Mouse (Mus musculus) liver, adult 2 months (tissue): ENCODE measurements around the gene Chchd6. TPM values are rescaled to one million over a fixed set of nuclear protein-coding genes. Genes with fewer than 3 reads are reported as not detected.
A peak's percentile ranks its signal among the peaks of the same experiment; 100 is the strongest.

Source experiments
- DNase-seq: peaks from one replicate; pipeline ENCODE4 v3.0.0-alpha.2; 2011; ENCODE audit warnings: low read depth, low spot score; ENCODE audit errors: extremely low read depth
- H3K27ac ChIP-seq: fragments of 200-500 bp; replicated peaks from 2 replicates; pipeline ENCODE4 v1.5.1; 2012; ENCODE audit warnings: low read depth, mild to moderate bottlenecking, control low read depth, inconsistent platforms, low read length; ENCODE audit not compliant: insufficient read depth
- H3K27me3 ChIP-seq: fragments of 200-500 bp; 2 replicates; pipeline ENCODE4 v1.6.1; 2012; ENCODE audit warnings: mild to moderate bottlenecking, moderate library complexity, low read length, inconsistent platforms; ENCODE audit not compliant: control insufficient read depth, insufficient read depth
- H3K36me3 ChIP-seq: fragments of 200-500 bp; 2 replicates; pipeline ENCODE4 v1.6.1; 2012; ENCODE audit warnings: low read length, inconsistent platforms; ENCODE audit not compliant: control insufficient read depth, insufficient read depth
- H3K4me1 ChIP-seq: fragments of 200-500 bp; 2 replicates; pipeline ENCODE4 v1.6.1; 2011; ENCODE audit warnings: low read length; ENCODE audit not compliant: control insufficient read depth, insufficient read depth
- H3K4me3 ChIP-seq: fragments of 200-500 bp; 2 replicates; pipeline ENCODE4 v1.5.1; 2011; ENCODE audit warnings: low read depth, mild to moderate bottlenecking, control low read depth, low read length, moderate library complexity; ENCODE audit not compliant: insufficient read depth
- H3K79me2 ChIP-seq: fragments of 200-500 bp; 2 replicates; pipeline ENCODE4 v1.6.1; 2012; ENCODE audit warnings: inconsistent platforms, mild to moderate bottlenecking, low read length, moderate library complexity; ENCODE audit not compliant: control insufficient read depth, insufficient read depth
- H3K9ac ChIP-seq: fragments of 200-500 bp; 2 replicates; pipeline ENCODE4 v1.6.1; 2012; ENCODE audit warnings: low read depth, mild to moderate bottlenecking, control low read depth, inconsistent platforms, low read length
- CTCF ChIP-seq: fragments of 200-500 bp; IDR thresholded peaks from 2 replicates; pipeline ENCODE4 v1.5.1; 2011; ENCODE audit warnings: low read depth, low read length, control low read depth
- POLR2A ChIP-seq: fragments of 200-500 bp; IDR thresholded peaks from 2 replicates; pipeline ENCODE4 v1.6.1; 2011; ENCODE audit warnings: low read length, control low read depth; ENCODE audit not compliant: insufficient read depth; ENCODE audit errors: extremely low read depth
- WGBS: fragments of 180-500 bp; shearing (Covaris S2); methylation state at CpG from one replicate; pipeline ENCODE4 v1.1.7; 2018; 5-methylcytosine and 5-hydroxymethylcytosine counted together
- polyA plus RNA-seq: library from polyadenylated mRNA; depleted of rRNA; stranded (reverse); fragments of >200 nt; gene quantifications from 2 replicates; pipeline ENCODE4 v1.2.3, GENCODE M21; 2012
- total RNA-seq: library from RNA; depleted of rRNA; stranded (reverse); fragments of >200 nt; gene quantifications from 2 replicates; pipeline ENCODE4 v1.2.3, GENCODE M21; 2014

The Chchd6 gene
- total and polyA plus RNA-seq, 2 experiments: 5.0 to 6.9 TPM

DNA sequence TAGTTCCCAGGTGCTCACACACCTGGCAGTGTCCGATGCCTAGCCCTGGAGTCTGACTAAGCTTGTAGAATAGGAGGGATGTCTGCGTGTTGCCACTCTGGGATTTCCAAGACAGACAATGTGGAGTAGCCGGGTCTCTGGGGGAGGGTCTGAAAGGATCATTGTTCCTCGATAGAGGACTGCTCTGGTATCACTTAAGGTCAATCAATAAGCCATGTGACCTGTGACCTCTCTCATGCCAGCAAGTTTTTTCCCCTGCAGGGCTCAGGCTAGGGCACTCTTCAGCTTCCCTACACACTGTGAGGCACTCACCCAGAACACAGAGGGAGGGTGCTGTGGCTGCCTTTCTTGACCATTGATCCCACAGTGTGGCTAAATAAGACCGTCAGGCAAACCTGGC, 213.6 kb downstream of the Chchd6 start:
- 52% methylated on average over 5 of the region's 5 CpGs for WGBS
- DNase-seq: peak; percentile 53
- no peak overlapping the region for H3K9ac ChIP-seq
- no peak for TF ChIP-seq CTCF
- H3K27me3 ChIP-seq: no peaks in the 10 kb centered on the region
- no peak overlapping the region for H3K4me3 ChIP-seq
- H3K36me3 ChIP-seq: no peaks in the 10 kb centered on the region
- no peaks in the 10 kb centered on the region for H3K79me2 ChIP-seq
- no peak overlapping the region for H3K27ac ChIP-seq
- H3K4me1 ChIP-seq: no peaks in the 10 kb centered on the region

DNA sequence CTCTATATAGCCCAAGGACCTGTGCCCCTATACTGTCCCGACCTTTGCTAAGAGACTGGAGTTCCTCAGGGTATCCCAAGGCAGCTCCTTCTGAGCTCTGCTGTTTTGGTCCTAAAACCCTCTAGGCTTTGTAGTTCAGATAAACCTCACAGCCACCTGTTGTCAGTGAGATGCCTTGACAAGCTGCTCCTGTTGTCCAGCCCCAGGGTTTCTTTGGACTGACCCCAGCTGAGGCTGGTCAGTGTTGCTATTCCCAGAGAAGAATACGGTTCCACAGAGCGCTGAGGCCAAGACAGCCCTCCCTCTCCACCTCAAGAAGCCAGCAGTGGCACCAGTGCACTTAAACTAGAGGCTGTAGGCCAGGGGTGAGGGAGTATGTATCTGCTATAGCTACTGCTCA, 214.3 kb downstream of the Chchd6 start:
- WGBS: 81% methylated on average over 3 of the region's 3 CpGs
- TF ChIP-seq POLR2A (no peak), CTCF (no peak)
- Histone ChIP-seq H3K4me3 (no peak overlapping the region), H3K27ac (no peak overlapping the region), H3K9ac (no peak overlapping the region), H3K4me1 (no peaks in the 10 kb centered on the region), H3K79me2 (no peaks in the 10 kb centered on the region), H3K27me3 (no peaks in the 10 kb centered on the region), H3K36me3 (no peaks in the 10 kb centered on the region)
- DNase-seq: no peak

DNA sequence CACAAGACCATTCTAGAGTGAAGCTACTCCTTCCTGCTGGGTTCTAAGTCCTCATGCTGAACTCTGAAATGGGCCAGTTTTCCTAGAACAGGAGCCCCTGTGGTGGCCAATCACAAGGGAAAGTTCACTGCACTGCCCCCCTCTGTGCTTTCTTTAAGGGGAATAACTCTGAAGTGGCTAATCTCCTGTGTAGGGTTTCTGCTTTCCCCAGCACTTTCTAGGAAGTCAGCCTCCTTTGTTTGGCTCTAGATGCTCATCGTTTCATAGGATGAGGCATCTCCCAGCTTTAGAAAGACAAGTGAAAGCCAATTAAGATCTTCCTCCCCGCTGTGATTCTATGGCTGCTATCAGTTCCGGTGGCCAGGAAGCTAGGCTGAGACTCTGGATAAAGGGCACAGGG, 214.7 kb downstream of the Chchd6 start:
- no peak overlapping the region for H3K27ac ChIP-seq
- no peak for DNase-seq
- TF ChIP-seq POLR2A: no peak
- TF ChIP-seq CTCF: no peak
- H3K4me1 ChIP-seq: no peaks in the 10 kb centered on the region
- H3K36me3 ChIP-seq: no peaks in the 10 kb centered on the region
- H3K4me3 ChIP-seq: no peak overlapping the region
- WGBS: 78% methylated on average over 3 of the region's 3 CpGs
- H3K79me2 ChIP-seq: no peaks in the 10 kb centered on the region
- H3K9ac ChIP-seq: no peak overlapping the region
- H3K27me3 ChIP-seq: no peaks in the 10 kb centered on the region

DNA sequence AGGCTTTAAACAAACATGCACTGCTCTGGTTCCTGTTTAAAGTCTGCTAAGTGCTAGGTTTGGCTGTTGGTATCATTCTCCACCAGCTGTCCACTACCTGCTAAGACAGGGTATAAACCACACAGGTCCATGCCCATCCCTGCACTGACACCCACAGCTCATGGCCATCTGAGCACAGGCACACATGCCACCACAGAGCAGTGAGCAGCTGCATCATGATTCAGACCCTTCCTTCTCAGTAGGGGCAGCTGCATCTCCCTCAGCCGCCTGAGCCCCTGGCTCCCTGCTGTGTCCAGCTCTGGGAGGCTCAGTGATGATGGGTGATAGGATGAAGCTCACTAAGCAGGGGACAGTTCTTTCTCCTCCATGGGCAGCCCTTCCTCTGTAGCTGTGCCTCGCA, 217.2 kb downstream of the Chchd6 start:
- Histone ChIP-seq H3K4me3 (no peak overlapping the region), H3K27ac (no peak overlapping the region), H3K9ac (no peak overlapping the region), H3K4me1 (no peaks in the 10 kb centered on the region), H3K36me3 (no peaks in the 10 kb centered on the region), H3K79me2 (no peaks in the 10 kb centered on the region), H3K27me3 (no peaks in the 10 kb centered on the region)
- 87% methylated on average over 2 of the region's 2 CpGs for WGBS
- TF ChIP-seq POLR2A (no peak), CTCF (no peak)
- DNase-seq: no peak

DNA sequence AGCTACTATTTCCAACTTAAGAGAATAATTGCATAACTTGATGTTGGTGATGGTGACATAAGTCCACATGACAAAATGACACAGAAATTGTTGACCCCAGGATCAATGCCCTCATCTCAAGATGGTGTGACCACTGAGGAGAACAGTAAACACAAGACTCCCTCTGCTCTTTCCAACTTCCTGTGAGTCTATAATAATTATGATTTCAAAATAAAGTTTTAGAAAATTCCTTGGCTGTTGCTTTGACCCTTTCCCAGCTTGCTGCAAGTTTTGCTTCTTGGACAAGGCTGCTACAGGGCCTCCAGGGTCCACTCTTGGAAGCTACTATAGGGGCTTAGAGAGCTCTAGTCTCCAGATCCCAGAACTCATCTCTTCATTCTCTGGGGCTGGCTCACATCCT, 226.6 kb downstream of the Chchd6 start:
- Histone ChIP-seq H3K27me3 (no peaks in the 10 kb centered on the region), H3K36me3 (no peaks in the 10 kb centered on the region), H3K4me3 (no peak overlapping the region), H3K27ac (no peak overlapping the region), H3K79me2 (no peaks in the 10 kb centered on the region), H3K9ac (no peak overlapping the region), H3K4me1 (no peaks in the 10 kb centered on the region)
- TF ChIP-seq CTCF: no peak
- TF ChIP-seq POLR2A: no peak
- DNase-seq: peak; percentile 63

DNA sequence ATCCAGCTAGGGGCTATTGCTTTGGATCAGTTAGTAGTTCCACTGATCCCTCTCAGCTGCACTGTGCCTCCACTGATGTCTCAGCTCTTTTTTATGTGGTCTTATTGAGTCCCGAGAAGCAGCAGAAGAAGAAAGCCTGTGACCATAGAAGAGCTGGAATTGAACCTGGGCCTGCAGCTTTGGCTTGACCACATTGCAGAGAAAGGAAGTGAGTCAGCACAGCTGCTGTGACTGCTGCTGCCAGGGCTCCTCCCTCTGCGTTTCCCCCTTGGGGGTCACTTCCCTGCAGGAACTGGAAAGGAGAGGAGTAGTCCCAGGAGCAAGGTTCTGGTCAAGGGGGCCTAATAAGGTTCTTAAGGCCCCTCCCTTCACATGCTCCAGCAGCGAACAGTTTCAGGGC, 231.1 kb downstream of the Chchd6 start:
- DNase-seq: no peak
- Histone ChIP-seq H3K27ac (no peak overlapping the region), H3K4me1 (peaks cover 7% of the 10 kb centered on the region; the same call in 1 of the 2 replicates), H3K4me3 (no peak overlapping the region), H3K79me2 (peaks cover 24% of the 10 kb centered on the region), H3K36me3 (no peaks in the 10 kb centered on the region), H3K27me3 (no peaks in the 10 kb centered on the region), H3K9ac (no peak overlapping the region)
- TF ChIP-seq CTCF (no peak), POLR2A (no peak)
- 77% methylated on average over 3 of the region's 3 CpGs for whole genome bisulfite sequencing
